Mouse (Mus musculus) urinary bladder, postnatal 36 days (tissue): Measurements from ENCODE around the gene Twf2.

Source experiments
- DNase-seq, 2 experiments: peaks; one replicate each; pipeline ENCODE4 v3.0.0; 2022; ENCODE audit warnings: low spot score in 2 of 2, mixed read lengths in 1 of 2

Gene Twf2

GRCm38 (mm10) chr9:106237401-106237800 lies 34.5 kb downstream of the Twf2 start:
- DNase-seq = no peak

GRCm38 (mm10) chr9:106237878-106238277 lies 35.0 kb downstream of the Twf2 start:
- no peak for DNase-seq

- DNase-seq = no peak
Measured at GRCm38 (mm10) chr9:106241541-106242164, 38.7 kb downstream of the Twf2 start.

- no peak for DNase-seq
Measured at GRCm38 (mm10) chr9:106242813-106243488, 40.0 kb downstream of the Twf2 start.

GRCm38 (mm10) chr9:106249550-106249949 lies 46.6 kb downstream of the Twf2 start:
- DNase-seq = no peak

GRCm38 (mm10) chr9:106250245-106250644 lies 47.3 kb downstream of the Twf2 start:
- DNase-seq = peak in 1 of 2 experiments; percentile 52

GRCm38 (mm10) chr9:106251066-106251465 lies 48.2 kb downstream of the Twf2 start:
- DNase-seq = no peak

- no peak for DNase-seq
Measured at GRCm38 (mm10) chr9:106254001-106254400, 51.1 kb downstream of the Twf2 start.

GRCm38 (mm10) chr9:106258412-106258811 lies 55.5 kb downstream of the Twf2 start:
- no peak for DNase-seq

- no peak for DNase-seq
Measured at GRCm38 (mm10) chr9:106258990-106259389, 56.1 kb downstream of the Twf2 start.

GRCm38 (mm10) chr9:106261058-106261457 lies 58.1 kb downstream of the Twf2 start:
- no peak for DNase-seq

- DNase-seq = no peak
Measured at GRCm38 (mm10) chr9:106261491-106261890, 58.6 kb downstream of the Twf2 start.

GRCm38 (mm10) chr9:106262075-106262474 lies 59.2 kb downstream of the Twf2 start:
- DNase-seq = no peak

- no peak for DNase-seq
Measured at GRCm38 (mm10) chr9:106263381-106263924, 60.5 kb downstream of the Twf2 start.
